Mouse (Mus musculus) embryonic fibroblast, embryonic 13.5 days (primary cell): Measurements from ENCODE around the gene Tmem54. TPM values are rescaled to one million over a fixed set of nuclear protein-coding genes. Genes with fewer than 3 reads are reported as not detected.

Source experiments
- H3K27ac ChIP-seq: 2 replicates; pipeline ENCODE4 v1.5.1; 2012; ENCODE audit warnings: low read length, control low read depth, inconsistent platforms; ENCODE audit not compliant: insufficient read depth
- H3K4me1 ChIP-seq: 2 replicates; pipeline ENCODE4 v1.6.1; 2011; ENCODE audit warnings: low read length; ENCODE audit not compliant: control insufficient read depth, insufficient read depth
- H3K4me3 ChIP-seq: 2 replicates; pipeline ENCODE4 v1.5.1; 2011; ENCODE audit warnings: mild to moderate bottlenecking, control low read depth, low read length; ENCODE audit not compliant: insufficient read depth
- CTCF ChIP-seq: IDR thresholded peaks from 2 replicates; pipeline ENCODE4 v1.5.1; 2011; ENCODE audit warnings: mild to moderate bottlenecking, control low read depth, low read length, moderate library complexity, borderline replicate concordance; ENCODE audit not compliant: insufficient read depth
- POLR2A ChIP-seq: IDR thresholded peaks from 2 replicates; pipeline ENCODE4 v1.6.1; 2011; ENCODE audit warnings: low read depth, mild to moderate bottlenecking, control low read depth, low read length, moderate library complexity
- polyA plus RNA-seq: library from polyadenylated mRNA; stranded (reverse); fragments of >200 nt; gene quantifications from 2 replicates; pipeline ENCODE4 v1.2.4, GENCODE M21; 2011; ENCODE audit warnings: low read depth; ENCODE audit not compliant: missing spikeins, insufficient read length

The Tmem54 gene
- polyA plus RNA-seq, 1 experiment: not detected

- Histone ChIP-seq H3K27ac (no peak overlapping the region), H3K4me1 (no peaks in the 10 kb centered on the region), H3K4me3 (no peak overlapping the region)
- no peak for TF ChIP-seq CTCF
- TF ChIP-seq POLR2A: no peak
Observed at GRCm38 (mm10) chr4:129095276-129095675, 10.1 kb upstream of the Tmem54 start.

DNA sequence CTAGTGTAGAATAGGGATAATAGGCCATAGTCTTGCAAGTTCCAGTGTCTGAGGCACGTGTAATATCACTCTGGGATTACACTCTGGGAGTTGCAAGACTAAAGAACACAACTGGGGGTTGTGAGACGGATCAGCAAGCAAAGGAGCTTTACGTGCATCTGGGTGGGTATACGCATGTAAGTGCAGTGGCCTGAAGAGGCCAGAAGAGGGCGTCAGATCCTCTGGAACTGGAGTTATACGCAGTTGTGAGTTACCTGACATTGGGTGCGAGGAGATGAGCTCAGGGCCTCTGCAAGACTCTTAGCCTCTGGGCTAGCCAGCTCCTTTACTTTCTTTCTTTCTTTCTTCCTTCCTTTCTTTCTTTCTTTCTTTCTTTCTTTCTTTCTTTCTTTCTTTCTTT, 8.3 kb upstream of the Tmem54 start:
- TF ChIP-seq POLR2A (no peak), CTCF (no peak)
- no peak overlapping the region for H3K4me3 ChIP-seq
- no peaks in the 10 kb centered on the region for H3K4me1 ChIP-seq
- no peak overlapping the region for H3K27ac ChIP-seq

DNA sequence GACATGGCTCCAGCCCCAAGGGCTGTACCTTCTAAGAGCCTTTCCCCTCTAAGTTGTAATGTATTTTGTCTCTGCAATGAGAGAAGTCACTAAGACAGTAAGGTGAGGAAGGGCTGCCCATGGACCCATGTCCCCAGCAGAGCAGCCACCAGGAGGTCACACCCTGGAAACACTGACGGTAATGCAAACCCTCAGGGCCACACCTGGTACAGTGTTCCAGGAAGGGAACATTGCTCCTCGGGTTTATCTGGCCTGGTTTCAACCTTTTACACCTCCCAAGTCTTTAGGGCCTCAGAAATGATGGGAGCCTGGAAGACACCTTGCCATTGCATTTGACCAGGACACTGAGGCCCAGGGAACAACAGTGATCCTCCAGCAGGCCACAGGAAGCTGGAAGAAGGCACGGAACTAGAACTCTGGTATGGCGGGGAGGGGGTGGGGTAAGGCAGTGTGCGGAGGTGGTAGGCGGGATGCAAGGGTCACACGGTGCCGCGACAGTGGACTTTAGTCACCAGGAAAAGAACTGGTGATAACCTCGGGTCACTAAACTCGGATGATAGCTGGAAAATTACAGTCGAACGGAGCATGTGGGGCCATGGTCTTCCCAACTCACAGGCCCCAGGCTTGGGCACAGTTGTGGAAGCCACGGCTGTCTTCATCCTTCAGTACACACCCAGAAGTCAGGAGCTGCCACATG, 3.1 kb upstream of the Tmem54 start:
- H3K4me3 ChIP-seq: no peak overlapping the region
- TF ChIP-seq CTCF: no peak
- no peak for TF ChIP-seq POLR2A

DNA sequence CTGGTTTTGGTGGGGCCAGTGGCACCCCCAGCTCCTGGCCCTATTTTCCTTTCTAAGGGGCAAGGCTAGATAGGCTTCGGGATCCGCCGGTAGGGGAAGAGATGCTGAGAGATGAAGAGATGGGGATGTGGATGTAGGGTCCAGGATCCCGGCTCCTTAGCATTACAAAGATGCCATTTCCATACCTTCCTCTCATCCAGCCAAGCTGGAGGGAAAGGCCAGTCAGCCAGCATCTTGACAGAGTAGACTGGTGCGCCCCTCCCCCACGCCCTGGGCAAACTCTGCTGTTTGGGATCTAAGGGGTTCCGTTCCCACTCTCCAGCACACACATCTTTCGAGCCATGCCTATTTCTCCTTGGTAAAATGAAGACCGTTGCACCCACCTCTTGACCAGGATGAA, 725 bp downstream of the Tmem54 start:
- no peak overlapping the region for H3K4me3 ChIP-seq
- no peak overlapping the region for H3K27ac ChIP-seq
- no peak for TF ChIP-seq POLR2A
- TF ChIP-seq CTCF: no peak
- H3K4me1 ChIP-seq: no peaks in the 10 kb centered on the region

More for the DNA sequence above, 3.1 kb upstream of the Tmem54 start:
- Histone ChIP-seq H3K27ac (no peak overlapping the region), H3K4me1 (no peaks in the 10 kb centered on the region)

DNA sequence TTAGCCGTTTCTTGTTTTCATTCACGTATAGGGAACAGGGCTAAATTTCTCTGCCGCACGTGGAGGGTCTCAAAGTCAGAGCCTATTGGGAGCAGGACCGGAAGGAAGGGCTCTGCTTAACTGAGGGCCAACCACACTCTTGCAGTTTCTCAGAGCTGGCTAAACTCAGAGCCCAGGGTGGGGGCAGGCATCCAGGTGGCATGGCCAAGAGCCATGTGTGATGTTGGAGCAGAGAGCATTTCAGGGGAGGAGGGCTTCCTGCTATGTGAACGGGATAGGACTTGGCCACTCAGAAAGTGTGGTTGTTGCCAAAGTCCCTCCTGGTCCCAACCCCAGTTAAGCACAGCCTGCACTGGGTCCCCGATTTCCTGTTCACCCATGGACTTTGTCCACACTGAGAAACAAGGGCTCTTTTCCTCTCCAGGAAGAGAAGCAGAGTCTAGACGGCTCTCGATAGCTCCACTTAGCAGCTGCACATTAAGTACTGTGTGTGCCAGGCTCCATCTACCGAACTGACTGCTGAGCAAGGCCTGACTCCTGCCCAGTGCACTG, 2.1 kb downstream of the Tmem54 start:
- Histone ChIP-seq H3K27ac (no peak overlapping the region), H3K4me3 (no peak overlapping the region), H3K4me1 (no peaks in the 10 kb centered on the region)
- TF ChIP-seq POLR2A (no peak), CTCF (no peak)

- Histone ChIP-seq H3K4me3 (no peak overlapping the region), H3K27ac (no peak overlapping the region), H3K4me1 (no peaks in the 10 kb centered on the region)
- TF ChIP-seq POLR2A: no peak
- no peak for TF ChIP-seq CTCF
Observed at GRCm38 (mm10) chr4:129108624-129109023, 3.3 kb downstream of the Tmem54 start.

- H3K27ac ChIP-seq: no peak overlapping the region
Observed at GRCm38 (mm10) chr4:129110804-129111203, 5.5 kb downstream of the Tmem54 start.

GRCm38 (mm10) chr4:129111350-129111749, 6.0 kb downstream of the Tmem54 start:
- Histone ChIP-seq H3K4me1 (no peaks in the 10 kb centered on the region), H3K4me3 (no peak overlapping the region), H3K27ac (no peak overlapping the region)
- TF ChIP-seq CTCF (0 out of 2 replicates have a peak, but pooled peaks have one; percentile 8), POLR2A (no peak)

More at GRCm38 (mm10) chr4:129110804-129111203, 5.5 kb downstream of the Tmem54 start:
- Histone ChIP-seq H3K4me3 (no peak overlapping the region), H3K4me1 (no peaks in the 10 kb centered on the region)
- TF ChIP-seq CTCF (no peak), POLR2A (no peak)

DNA sequence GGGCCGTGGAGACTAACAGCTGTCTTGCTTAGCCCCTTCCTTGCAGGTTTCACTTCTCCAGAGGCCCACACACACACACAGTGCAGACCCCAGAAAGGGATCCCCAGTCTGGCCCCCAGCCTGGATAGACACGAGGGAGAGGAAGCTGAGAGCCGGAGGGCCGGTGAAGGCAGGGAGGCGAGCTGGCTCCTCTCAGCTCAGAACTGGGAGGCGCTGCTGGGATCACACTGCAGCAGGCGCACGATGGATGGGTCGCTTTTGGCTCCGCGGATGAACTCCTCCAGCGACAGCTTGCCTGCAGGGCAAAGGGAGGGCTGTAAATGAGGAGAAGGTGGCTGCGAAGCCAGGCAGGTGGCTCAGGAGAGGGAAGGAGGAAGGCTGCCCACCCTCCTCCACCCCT, 6.9 kb downstream of the Tmem54 start:
- TF ChIP-seq CTCF (no peak), POLR2A (no peak)
- Histone ChIP-seq H3K27ac (no peak overlapping the region), H3K4me1 (no peaks in the 10 kb centered on the region), H3K4me3 (no peak overlapping the region)

GRCm38 (mm10) chr4:129113083-129113988, 8.0 kb downstream of the Tmem54 start:
- Histone ChIP-seq H3K4me1 (no peaks in the 10 kb centered on the region), H3K27ac (no peak overlapping the region), H3K4me3 (no peak overlapping the region)
- TF ChIP-seq CTCF (peak; percentile 96), POLR2A (no peak)
